Mouse (Mus musculus): Measurements from ENCODE around the gene Atp11a.

The Atp11a gene

DNA sequence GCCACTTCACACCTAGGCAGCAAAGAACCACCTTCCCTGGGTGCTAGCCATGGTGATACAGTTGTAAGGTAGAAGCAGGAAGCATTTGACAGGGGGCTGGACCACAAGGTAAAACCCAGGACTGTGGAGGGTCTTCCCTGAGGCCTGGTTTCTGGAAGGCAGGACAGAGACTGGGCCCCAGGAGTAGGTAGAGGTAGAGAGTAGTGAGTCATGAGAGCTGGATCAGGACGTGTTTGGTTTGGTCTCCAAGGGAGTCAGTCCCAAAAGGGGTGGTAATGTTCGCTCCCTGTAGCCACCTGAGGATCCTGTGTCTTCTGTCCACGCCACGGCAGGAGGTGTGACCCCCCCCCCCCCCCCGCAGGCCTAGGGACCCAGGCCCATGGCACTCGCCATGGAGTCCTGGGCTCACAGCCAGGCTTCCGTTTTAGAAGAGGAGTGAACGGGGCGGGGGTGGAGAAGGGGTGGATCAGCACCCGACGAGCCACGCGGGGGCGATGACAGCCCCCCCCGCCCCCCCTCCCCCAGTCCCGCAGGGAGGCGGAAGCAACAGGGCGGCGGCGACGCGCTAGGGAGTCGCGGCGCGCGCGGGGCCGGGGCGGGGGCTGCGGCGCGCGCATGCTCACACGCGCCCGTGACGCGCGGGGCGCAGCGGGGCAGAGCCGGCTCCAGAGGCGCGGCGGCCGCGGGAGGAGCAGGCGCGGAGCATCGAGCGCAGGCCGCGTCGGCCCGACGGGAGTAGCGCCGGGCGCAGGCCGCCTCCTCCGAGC, at the start of gene Atp11a:
TSS of gene Atp11a (plus strand) at position 624 of the 767 bp plus-strand sequence.
- peak; percentile 75 for DNase-seq

DNA sequence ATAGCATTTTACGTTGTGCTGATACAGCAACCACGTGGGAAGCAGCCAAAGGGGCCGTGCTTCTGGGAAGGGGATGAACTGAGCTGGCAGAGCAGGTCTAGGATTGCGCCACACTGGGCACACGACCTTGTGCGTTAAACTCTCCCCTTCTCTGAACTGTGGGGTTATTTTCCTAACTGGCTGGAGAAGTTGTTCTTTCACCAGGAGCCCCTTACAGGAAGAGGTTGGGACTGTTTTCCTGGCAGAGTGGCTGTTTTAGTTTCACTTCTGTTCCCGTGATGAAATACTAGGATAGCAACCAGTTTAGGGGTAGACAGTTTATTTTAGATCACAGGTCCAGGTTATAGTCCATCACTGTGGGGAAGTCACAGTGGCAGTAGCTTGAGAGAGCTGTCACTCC, 45.2 kb upstream of the Atp11a start:
- DNase-seq, result no peak

- no peak for DNase-seq
Observed at GRCm38 (mm10) chr8:12715861-12716585, 40.8 kb upstream of the Atp11a start.

- DNase-seq, result no peak
Observed at GRCm38 (mm10) chr8:12719091-12719490, 37.7 kb upstream of the Atp11a start.

- DNase-seq, result no peak
Observed at GRCm38 (mm10) chr8:12728644-12729043, 28.2 kb upstream of the Atp11a start.

- DNase-seq, result no peak
Observed at GRCm38 (mm10) chr8:12730780-12731179, 26.0 kb upstream of the Atp11a start.

DNA sequence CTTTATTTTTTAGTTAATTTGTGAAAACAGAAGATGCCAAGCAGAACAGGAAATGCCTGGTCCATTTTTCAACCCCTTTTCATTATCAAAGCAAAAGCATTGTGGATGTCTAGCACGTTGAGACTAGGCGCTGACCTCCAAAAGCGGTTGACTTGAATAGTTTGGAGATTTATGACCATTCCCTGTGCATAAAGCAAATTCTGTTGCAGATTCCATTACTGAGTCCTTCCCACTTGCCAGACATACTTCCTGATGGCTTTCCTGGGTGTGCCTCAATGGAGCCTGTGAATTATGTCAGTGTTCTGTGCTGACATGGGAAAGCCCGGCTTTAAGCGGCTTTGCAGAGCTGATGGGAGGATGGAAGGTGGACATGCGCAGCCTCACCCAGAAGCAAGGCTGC, 24.4 kb upstream of the Atp11a start:
- no peak for DNase-seq

GRCm38 (mm10) chr8:12739113-12739512, 17.7 kb upstream of the Atp11a start:
- no peak for DNase-seq

DNA sequence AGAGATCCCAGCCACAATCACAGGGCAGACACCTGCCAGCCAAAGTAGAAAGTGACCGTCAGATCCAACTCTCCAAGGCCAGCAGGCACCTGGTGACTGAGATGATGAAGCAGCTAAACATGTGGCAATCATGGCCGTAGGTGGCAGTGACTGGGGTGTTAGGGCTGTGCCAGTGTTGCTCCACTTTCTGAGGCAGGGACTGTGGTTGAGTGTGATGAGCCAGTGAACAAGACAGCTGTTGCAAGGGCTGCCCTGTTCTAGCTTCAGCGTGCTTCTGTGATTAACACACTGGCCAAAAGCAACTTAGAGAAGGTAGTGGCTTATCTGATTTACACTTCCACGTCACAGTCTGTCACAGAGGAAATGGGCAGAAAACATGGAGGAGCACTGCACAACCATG, 13.4 kb upstream of the Atp11a start:
- no peak for DNase-seq

DNA sequence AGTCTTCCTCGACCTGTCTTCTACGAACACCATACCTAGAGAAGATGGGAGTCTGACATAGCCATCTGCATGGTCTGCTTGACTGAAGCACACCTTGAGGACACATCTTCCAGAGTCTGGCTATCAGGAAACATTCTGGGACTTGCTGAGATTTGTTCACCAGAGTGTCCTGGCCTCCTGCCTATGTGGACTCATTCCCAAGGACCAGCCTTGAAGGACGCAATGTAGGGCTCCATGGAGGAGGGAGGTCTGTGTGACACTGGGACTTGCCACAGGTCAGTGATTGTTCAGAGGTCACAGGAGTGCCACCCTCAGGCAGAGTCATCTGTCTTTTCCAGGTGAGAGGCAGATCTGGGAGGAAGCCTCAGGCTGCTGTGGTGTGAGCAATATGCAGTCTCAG, 8.6 kb upstream of the Atp11a start:
- no peak for DNase-seq

DNA sequence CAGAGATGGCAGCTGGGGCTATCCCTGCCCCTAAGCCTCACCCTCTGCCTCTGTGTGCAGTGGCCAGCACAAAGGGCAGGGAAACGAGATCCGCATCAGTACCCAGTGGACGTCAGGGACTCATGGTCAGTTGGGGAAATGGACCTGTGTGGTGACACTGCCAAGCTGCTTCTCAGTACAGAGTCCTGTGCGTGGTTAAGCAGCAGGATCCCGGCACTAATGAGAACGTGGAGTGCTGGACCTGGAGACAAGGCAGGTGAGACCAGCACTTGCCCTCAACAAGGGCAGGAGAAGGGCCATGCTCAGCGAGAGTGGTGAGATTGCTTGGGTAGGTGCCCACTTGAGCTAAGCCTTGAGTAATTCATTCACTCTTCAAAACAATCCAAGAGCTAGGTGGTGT, 7.7 kb upstream of the Atp11a start:
- DNase-seq, result no peak

DNA sequence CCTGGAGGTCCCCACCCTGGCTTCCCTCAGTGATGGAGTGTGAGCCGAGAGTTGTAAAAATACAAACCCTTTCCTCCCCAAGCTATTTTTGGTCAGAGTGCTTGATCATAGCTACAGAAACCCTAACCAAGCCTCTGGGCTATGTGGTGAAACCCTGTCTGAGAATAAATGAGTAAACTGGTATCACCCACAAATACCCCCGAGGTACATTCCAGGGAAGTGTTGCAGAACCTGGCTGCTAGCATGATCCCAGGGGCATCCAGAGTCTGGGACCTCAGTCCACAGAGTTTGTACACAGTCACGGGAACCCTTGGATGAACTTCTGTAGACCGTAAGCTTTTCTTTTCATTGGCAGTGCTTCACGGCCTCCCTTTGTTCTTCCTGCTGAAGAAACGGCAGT, 3.8 kb upstream of the Atp11a start:
- no peak for DNase-seq

GRCm38 (mm10) chr8:12754115-12754514, 2.7 kb upstream of the Atp11a start:
- DNase-seq, result no peak

DNA sequence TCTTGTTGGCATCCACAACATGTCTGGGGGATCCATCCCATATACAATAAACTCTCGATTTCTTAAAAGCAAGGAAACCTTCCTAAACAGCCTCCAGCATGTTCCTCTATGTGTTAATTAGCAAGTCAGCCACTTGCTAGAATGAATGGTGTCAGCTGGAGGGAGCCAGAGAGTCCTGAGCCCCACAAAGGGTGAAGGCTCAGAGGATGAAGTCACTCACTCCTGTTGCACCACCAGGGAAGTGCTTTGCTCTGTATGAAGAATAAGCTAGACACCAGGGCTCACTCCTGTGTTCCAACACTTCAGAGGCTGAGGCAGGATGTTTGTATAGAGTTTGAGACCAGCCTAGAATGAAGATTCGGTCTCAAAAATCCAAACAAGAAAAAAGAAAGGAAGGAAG, 1.5 kb upstream of the Atp11a start:
- DNase-seq, result no peak

- DNase-seq, result no peak
Observed at GRCm38 (mm10) chr8:12755826-12756225, 988 bp upstream of the Atp11a start.

- DNase-seq, result peak; percentile 34
Observed at GRCm38 (mm10) chr8:12757231-12757940, 572 bp downstream of the Atp11a start.

GRCm38 (mm10) chr8:12759963-12760362, 3.1 kb downstream of the Atp11a start:
- no peak for DNase-seq

- DNase-seq, result no peak
Observed at GRCm38 (mm10) chr8:12761873-12762272, 5.1 kb downstream of the Atp11a start.

DNA sequence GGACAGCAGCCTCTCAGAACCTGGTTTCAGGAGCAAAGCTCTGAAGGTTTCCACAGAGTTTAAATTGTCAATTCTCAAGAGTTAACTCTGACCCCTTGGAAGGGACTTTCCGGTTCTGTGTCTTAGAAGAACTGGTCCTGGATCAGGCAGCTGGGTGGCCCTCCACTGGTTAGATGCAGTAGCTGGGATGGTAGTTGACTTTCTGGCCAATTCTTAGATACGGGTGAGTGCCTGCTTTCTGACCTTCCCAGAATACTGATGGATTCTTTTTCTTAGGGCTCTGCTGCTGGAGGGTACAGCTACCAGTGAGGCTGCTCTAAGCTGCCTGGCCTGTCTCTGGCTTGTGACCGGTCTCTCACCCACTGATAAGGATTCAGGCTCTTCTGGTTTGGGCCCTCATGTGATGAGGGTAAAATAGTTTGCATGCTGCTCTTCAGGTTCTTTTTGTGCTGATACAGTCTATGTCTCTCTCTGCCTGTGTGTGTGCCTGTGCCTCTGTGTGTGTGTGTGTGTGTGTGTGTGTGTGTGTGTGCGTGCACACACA, 6.8 kb downstream of the Atp11a start:
- DNase-seq, result no peak

- no peak for DNase-seq
Observed at GRCm38 (mm10) chr8:12764971-12765370, 8.2 kb downstream of the Atp11a start.

DNA sequence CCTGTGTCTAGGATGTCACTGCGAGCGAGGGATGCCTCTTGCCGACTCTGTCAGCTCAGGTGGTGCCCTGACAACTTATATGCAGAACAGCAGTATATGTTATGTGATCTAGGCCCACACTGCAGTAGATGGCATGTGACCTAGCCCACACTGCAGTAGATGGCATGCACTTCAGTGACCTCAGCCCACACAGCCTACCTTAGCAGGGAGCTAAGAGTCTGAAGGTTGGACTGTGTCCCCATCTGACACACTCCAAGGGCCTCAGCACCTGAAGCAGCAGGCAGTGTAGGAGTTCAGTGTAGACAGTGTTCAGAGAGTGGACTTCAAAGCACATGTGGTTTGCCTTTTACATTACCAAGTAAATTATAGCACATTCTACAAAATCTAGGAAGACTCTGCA, 10.4 kb downstream of the Atp11a start:
- no peak for DNase-seq

DNA sequence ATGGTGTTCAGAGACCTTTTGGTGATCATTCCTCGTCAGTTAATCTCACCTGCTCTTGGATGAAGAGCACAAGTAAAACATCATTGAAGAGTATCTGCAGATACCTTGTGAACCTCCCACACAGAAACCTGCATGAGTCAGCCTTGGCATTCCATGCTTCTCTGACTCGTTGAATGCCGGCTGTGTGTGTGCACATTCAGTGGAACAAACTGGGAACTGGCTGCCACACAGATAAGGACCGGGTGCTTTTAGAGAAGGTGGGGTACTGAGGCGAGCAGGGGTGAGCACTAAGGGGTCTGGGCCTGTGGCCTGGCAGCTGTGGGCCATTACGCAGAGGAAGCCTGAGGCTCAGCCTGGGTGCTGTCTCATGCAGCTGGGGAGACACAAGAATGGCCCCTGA, 11.9 kb downstream of the Atp11a start:
- no peak for DNase-seq

DNA sequence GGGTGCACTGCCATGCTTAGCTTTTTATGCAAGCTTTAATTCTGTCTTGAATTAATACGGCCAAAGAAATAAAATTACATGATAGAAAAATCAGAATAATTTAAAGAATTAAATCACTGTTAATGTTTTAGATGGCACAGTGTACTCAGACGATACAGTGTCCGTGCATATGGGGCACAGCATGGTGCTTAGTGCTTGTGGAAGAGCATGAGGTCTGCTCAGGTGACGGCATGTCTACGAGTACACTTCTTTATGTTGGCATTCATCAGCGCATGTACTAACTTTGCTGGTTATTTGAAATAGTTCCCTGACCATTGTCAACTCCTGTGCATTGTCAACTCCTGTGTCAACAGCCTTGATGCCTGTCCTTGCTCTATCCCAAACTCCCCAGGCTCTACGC, 12.5 kb downstream of the Atp11a start:
- no peak for DNase-seq

GRCm38 (mm10) chr8:12772319-12772718, 15.5 kb downstream of the Atp11a start:
- DNase-seq, result no peak

Measured in right cerebral cortex, postnatal 14 days (tissue).